Mouse (Mus musculus): ENCODE data around the gene Dmac2.
A peak's percentile ranks its signal among the peaks of the same experiment; 100 is the strongest.

Gene Dmac2

DNA sequence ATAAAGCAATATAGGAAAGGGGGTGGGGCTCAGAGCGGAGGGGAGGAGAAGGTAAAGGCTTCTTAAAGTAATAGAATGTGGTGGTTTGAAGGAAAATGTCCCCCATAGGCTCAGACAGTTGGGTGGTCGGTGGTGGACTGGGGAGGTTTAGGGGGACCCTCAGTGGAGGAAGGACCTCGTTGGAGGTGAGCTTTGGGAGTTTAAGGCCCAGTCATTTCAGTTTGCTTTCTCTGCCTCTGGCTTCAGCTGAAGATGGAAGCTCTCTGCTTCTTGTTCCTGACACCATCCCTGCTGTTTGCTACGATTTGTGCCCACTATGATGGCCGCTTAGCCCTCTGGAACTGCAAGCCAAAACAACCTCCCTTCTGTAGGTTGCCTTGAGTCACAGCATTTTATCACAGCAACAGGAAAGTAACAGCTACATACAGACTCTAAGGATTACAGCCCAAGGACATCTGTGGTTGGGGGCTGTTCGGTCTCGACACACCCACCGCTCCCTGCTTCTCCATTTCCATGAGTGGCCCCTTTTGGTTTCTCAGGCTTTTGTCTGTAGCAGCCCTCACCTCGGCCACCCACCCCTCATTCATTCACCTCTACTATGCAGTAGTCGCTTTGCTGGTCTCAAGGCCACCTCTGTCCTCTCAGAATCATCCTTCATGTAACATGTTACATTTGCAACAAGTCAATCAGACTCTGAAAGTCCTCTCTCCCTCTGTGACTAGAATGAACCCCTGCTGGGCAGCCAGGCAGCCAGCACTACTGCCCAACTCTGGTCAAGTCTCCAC lies 1.6 kb upstream of the Dmac2 start:
- DNase-seq, result peak; percentile 2

DNA sequence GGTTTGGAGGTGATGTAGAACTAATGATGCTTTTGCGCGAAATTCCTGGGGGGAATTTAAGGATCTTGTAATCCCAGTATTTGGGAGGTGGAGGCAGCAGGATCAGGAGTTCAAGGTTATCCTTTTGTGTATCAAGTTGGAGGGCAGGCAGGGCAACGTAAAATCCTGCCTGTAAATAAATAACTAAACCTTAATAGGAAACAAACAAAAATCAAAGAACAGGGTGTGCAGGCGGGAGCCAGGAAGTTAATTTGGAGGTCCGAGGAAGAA lies 443 bp downstream of the Dmac2 start:
- no peak for DNase-seq

- peak; percentile 2 for DNase-seq
These were observed 887 bp downstream of the Dmac2 start for GRCm38 (mm10) chr7:25620101-25620500.

DNA sequence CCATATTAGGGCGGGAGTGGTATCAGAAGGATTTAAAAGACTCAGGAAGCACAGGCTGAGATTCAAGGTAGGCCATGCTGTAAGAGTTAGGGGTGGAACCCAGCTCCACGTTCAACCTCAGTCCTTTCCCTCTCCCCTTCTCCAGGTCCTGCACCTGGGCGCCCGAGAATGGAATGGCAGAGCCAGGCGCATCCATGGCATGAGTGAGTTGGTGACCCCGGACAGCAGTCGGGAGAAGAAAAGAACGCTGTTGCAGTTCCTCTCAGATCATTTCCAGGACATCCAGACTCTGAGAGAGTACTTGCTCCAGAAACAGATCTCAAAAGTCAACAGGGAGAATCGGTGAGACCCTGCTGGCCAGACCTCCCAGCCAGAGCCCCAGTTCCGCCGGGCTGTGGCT lies 1.5 kb downstream of the Dmac2 start:
- peak; percentile 4 for DNase-seq

DNA sequence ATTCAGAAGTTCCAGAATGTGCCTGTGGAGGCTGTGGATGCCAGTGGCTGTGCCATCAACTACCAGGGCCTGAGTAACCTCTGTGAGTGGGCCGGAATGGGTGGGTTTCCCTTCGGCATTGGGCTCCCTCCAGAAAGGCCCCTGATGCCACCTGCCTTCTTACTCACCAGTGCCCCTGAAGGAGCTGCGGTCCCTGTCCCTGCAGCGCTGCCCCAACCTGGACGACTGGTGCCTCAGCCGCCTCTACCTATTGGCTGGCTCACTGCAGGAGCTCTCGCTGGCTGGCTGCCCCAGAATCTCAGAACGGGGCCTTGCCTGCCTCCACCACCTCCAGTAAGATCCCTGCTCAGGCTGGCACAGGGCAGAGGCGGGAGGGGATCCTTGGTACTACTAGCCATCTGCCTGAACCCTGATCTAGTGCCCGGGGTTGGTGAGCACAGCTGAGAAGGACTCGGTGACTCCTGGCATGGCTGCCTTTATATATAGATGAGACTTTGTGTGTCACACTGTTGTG lies 4.7 kb downstream of the Dmac2 start:
- DNase-seq, result no peak

DNA sequence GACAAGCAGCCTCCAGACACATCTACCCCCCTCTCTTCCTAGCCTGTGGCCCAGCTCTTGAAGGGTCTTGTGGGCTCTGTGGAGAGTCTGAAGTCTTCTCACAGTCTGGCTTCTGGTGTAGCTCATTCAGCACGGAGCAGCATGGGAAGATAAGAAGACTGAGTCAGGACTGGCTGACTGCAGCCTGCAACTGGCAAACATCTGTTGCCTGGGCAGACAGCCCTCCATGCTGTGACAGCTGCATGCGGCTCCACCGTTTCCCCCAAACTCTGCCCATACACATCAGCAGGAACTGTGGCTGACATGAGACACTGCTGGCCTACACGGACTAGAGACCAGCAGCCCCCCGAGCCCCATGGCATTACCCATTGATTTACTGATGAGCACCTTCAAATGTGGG lies 5.6 kb downstream of the Dmac2 start:
- no peak for DNase-seq

DNA sequence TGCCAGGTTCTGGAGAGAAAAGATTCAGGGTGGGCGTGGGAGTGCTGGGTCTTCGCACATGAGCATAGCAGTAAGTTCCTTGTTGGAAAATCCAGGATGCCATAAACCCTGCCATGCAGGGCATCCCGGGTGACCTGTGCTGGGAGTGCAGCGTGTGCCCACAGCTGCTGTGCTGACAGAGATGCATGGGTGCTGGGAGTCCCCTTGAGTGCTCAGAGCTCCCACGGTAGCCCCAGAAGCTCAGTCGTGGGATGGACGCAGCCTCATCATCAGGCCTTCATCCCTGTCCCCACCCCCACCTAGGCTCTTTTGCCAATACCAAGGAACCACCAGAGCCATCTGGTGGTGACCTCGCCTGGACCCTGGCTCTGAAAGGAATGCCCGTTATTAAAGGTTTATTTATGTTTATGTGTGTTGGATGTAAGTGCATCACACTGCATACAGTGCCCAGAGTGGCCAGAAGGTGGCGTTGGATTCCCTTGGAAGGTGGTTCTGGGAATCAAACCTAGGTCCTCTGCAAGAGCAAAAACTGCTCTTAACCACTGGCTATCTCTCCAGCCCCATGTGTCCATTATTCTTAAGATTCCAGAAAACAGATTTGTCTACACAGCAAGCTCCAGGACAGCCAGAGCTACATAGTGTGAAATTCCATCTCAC lies 6.5 kb downstream of the Dmac2 start:
- peak; percentile 62 for DNase-seq

- DNase-seq, result peak; percentile 67
These were observed 7.6 kb downstream of the Dmac2 start, which contains the start of gene B3gnt8 for GRCm38 (mm10) chr7:25626509-25627430. Gene B3gnt8, plus strand, starts transcription at chr7:25626654.

GRCm38 (mm10) chr7:25627431-25628322 lies 8.5 kb downstream of the Dmac2 start:
- DNase-seq, result peak; percentile 90

DNA sequence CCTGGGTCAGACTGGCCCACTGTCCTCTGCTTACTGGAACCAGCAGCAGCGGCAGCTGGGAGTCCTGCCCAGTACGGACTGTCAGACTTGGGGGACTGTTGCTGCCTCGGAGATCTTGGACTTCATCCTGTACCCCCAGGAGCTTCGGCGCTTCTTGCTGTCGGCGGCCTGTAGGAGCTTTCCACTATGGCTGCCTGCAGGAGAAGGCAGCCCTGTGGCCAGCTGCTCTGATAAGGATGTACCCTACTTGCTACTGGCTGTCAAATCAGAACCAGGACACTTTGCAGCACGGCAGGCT lies 9.1 kb downstream of the Dmac2 start:
- peak; percentile 56 for DNase-seq

DNA sequence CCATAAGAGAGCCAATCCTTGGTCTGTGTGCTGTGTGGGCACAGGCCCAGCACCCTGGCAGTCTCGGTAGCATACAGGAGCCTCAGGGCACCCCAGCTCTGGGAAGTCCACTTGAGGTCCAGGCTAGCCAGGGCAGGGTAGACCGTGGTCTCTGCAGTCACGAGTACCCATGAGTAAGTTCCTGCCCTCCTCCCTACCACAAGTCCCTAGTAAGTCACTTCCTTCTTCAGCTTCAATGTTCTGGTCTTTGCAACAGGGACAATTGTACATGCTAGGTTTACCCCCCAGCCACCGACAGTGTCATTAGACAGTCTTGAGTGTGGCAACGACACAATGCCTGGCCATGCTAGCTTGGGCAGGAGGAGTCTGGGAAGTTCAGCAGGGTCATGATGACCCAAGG lies 13.5 kb downstream of the Dmac2 start:
- DNase-seq, result no peak

- no peak for DNase-seq
These were observed 17.2 kb downstream of the Dmac2 start for GRCm38 (mm10) chr7:25636373-25636772.

DNA sequence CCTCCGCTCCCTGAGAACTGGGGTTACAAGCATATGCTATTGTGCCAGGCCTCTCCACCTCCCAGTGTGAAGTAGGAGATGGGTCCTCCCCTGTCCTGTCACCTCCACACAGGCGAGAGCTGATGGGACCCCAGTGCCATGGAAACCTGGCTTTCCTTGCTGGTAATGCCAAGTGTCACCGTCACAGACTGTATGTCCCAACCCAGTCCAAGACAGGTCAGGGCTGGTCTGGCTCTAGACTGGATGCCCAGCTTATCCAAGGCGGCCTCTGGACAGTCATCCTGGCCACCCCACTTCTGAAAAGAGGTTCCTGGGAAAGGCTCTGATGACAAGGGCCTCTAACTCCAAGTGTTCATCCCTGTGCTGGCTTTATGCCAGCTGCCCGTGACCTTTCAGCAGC lies 17.9 kb downstream of the Dmac2 start:
- no peak for DNase-seq

GRCm38 (mm10) chr7:25639754-25640153 lies 20.5 kb downstream of the Dmac2 start:
- no peak for DNase-seq

DNA sequence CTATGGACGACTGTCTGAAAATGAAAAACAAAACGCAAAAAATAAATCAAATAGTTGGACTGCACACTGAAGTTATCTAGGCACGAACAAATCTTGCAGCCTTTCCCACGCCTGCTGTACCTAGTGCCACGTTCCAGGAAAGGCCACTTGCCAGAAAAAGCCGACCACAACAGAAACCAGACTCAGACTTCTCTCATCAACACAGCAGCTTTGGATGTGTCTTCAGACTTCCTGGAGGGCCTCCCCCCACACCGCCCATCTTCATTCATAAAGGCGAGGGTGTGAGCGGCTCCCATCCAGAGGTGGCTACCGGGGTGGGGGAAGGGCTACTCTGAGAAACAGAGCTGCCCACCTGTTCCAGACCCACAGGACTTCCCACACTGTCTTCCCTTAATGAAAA lies 24.9 kb downstream of the Dmac2 start:
- no peak for DNase-seq

GRCm38 (mm10) chr7:25644631-25645030 lies 25.4 kb downstream of the Dmac2 start:
- DNase-seq, result no peak

DNA sequence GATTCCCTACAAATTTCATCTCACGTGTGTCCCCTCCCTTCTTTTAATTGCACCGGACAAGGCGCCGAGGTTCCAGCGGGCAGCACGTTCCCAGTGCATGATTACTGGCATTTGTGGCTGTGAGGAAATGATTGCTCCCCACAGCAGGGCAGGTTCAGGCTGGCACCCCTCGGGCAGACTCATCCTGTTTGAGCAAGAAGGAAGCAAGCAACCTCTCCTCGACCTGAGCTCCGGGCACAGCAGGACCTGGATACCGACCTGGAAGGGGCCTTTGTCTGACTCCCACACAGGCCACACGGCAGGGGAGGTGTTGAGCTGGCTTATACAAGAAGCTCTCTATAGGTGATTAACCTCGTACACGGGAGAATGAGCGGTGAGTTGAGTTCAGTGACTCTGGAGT lies 25.9 kb downstream of the Dmac2 start:
- peak; percentile 36 for DNase-seq

- no peak for DNase-seq
These were observed 28.4 kb downstream of the Dmac2 start for GRCm38 (mm10) chr7:25647574-25648123.

DNA sequence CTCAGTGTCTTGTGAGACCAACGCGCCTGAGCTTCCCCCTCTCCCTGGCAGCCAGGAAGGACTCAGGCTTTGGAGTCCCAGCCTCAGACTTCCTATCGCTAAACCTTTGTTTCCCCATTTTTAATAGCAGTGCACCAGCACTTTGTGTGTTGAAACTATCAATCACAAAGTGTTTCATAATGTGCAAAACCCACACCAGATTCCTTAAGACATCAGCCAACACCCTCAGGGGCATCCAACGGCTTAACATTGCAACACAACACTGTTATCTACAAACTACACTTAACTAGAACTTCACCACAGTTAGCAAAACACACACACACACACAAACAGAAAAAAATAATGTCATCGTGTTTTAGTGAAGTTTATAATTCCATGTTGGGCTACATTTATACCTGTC lies 30.6 kb downstream of the Dmac2 start:
- DNase-seq, result no peak

DNA sequence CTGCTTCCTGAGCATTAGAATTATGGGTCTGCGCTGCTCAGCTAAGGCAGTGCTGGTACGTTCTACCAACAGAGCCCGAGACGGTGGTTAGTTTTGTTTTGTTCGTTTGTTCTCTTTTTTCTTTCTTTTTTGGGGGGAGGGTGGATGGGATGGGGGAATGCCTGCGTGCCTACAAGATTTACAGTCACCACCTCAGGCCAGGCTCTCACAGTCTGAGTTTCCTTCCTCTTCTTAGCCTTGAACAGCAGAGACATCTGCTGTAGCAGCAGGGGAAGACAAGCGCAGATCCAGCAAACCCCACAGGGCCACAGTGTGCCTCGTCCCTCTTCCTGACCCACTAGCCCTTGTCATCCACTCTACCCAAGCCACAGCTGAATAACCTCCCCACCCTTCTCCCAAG lies 32.1 kb downstream of the Dmac2 start:
- no peak for DNase-seq

DNA sequence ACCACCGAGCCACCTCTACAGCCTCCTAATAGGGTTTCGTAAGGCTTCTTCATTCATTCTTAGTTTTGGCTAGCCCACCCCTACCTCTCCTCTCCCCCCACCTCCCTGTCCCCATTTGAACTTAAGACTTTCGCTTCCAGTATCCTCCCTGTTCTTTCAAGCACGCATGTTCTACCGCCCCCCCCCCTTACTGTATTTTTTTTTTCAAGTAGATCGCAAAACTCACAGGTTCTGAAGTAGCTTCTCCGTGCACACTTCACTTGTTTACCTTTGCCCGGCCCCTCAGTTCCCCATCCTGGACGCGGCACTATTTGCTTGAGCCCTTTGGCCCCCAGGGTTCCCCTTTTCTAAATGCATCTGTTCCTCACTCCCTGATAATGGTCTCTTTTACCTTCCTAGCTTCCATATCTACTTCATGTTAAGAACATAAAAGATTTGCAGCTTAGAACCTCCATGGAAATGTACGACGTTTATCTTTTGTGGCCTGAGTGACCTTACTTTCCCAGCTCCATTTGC lies 33.1 kb downstream of the Dmac2 start:
- DNase-seq, result no peak
